Mouse (Mus musculus) stomach, postnatal 0 days (tissue): ENCODE measurements around the gene Gm21897. TPM values are rescaled to one million over a fixed set of nuclear protein-coding genes. Genes with fewer than 3 reads are reported as not detected.

Experiments
- ATAC-seq: fragments of 200-750 bp; cut with Nextera tagmentation; 2 replicates; pipeline ENCODE4 v1.8.0; 2017; ENCODE audit not compliant: low FRiP score, low TSS enrichment
- DNase-seq: peaks from one replicate; pipeline ENCODE4 v3.0.0-alpha.2; 2016; ENCODE audit warnings: low spot score
- H3K27ac ChIP-seq: fragments of 300-500 bp; sonication (generic); replicated peaks from 2 replicates; pipeline ENCODE4 v1.5.1; 2014; ENCODE audit warnings: mild to moderate bottlenecking, control low read depth
- H3K27me3 ChIP-seq: fragments of 300-500 bp; sonication (generic); 2 replicates; pipeline ENCODE4 v1.6.1; 2014; ENCODE audit warnings: low read length; ENCODE audit not compliant: control insufficient read depth, insufficient read depth
- H3K36me3 ChIP-seq: fragments of 300-500 bp; sonication (generic); 2 replicates; pipeline ENCODE4 v1.6.1; 2014; ENCODE audit warnings: low read length, mixed read lengths; ENCODE audit not compliant: control insufficient read depth, insufficient read depth
- H3K4me1 ChIP-seq: fragments of 300-500 bp; sonication (generic); replicated peaks from 2 replicates; pipeline ENCODE4 v1.6.1; 2014; ENCODE audit warnings: antibody characterized with exemption; ENCODE audit not compliant: control insufficient read depth, insufficient read depth
- H3K4me2 ChIP-seq: fragments of 300-500 bp; sonication (generic); replicated peaks from 2 replicates; pipeline ENCODE4 v1.6.1; 2014; ENCODE audit warnings: low read depth, mild to moderate bottlenecking, control low read depth, moderate library complexity
- H3K4me3 ChIP-seq: fragments of 300-500 bp; sonication (generic); 2 replicates; pipeline ENCODE4 v1.5.1; 2014; ENCODE audit warnings: low read depth, low read length, control low read depth
- H3K9ac ChIP-seq: fragments of 300-500 bp; sonication (generic); 2 replicates; pipeline ENCODE4 v1.6.1; 2014; ENCODE audit warnings: mild to moderate bottlenecking, low read length, control low read depth, mixed read lengths
- H3K9me3 ChIP-seq: fragments of 300-500 bp; sonication (generic); 2 replicates; pipeline ENCODE4 v1.6.1; 2016; ENCODE audit warnings: low read length; ENCODE audit not compliant: control insufficient read depth
- CTCF ChIP-seq: IDR thresholded peaks from 2 replicates; pipeline ENCODE4 v1.5.1; 2016; ENCODE audit warnings: antibody characterized with exemption, low read depth, mild to moderate bottlenecking, moderate library complexity
- EP300 ChIP-seq: optimal IDR thresholded peaks from 2 replicates; pipeline ENCODE3; 2016; ENCODE audit warnings: antibody characterized with exemption
- WGBS: fragments of 180-500 bp; shearing (Covaris S2); extraction: QIAGEN DNeasy Blood & Tissue Kit; methylation state at CpG from one replicate; pipeline ENCODE4 v1.1.7; 2014; 5-methylcytosine and 5-hydroxymethylcytosine counted together
- polyA plus RNA-seq: library from polyadenylated mRNA; unstranded; fragments of >200 nt; fragmentation: Nextera tagmentation; extraction: Ambion mirVana; gene quantifications from 2 replicates; pipeline ENCODE4 v1.2.1, GENCODE M21; 2015

Gene Gm21897
- polyA plus RNA-seq, 1 experiment from 2014 or later = not detected

- Histone ChIP-seq H3K36me3 (no peaks in the 10 kb centered on the region), H3K27ac (no peak overlapping the region), H3K9me3 (no peaks in the 10 kb centered on the region), H3K27me3 (no peaks in the 10 kb centered on the region), H3K4me1 (no peaks in the 10 kb centered on the region), H3K9ac (no peak overlapping the region), H3K4me2 (no peak overlapping the region), H3K4me3 (no peak overlapping the region)
- TF ChIP-seq EP300 (no peak), CTCF (no peak)
- DNase-seq = no peak
- no peak for ATAC-seq
Measured at GRCm38 (mm10) chr16:15334526-15334925, 17.3 kb downstream of the Gm21897 start.

- no peak overlapping the region for H3K4me2 ChIP-seq
- no peaks in the 10 kb centered on the region for H3K27me3 ChIP-seq
- H3K9ac ChIP-seq = no peak overlapping the region
- DNase-seq (no peak), ATAC-seq (no peak)
- H3K4me1 ChIP-seq = no peaks in the 10 kb centered on the region
- no peaks in the 10 kb centered on the region for H3K9me3 ChIP-seq
- H3K36me3 ChIP-seq = no peaks in the 10 kb centered on the region
- TF ChIP-seq CTCF (no peak), EP300 (no peak)
- no peak overlapping the region for H3K27ac ChIP-seq
- WGBS = 55% methylated on average over 4 of the region's 4 CpGs
- H3K4me3 ChIP-seq = no peak overlapping the region
Measured at GRCm38 (mm10) chr16:15339051-15339450, 21.8 kb downstream of the Gm21897 start.

DNA sequence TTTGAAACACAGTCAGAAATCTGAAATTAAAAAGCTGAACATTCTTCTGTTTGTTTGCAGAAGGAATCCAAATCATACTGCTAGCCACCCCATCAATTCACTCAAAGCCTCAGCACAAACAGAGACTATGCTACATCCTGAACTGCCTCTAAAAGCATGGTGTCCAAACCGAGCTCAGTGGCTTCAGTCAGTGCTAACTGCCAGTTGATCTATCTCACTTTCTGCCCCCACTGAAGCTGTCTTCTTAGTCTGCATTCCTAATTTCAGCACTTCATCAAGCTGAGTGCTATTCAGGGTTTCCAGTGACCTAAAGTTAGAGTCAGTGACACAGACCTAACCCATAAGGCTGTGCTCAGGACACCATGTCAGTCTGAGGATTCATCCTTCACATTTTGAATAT, 28.8 kb downstream of the Gm21897 start:
- Histone ChIP-seq H3K4me2 (no peak overlapping the region), H3K36me3 (no peaks in the 10 kb centered on the region), H3K9ac (no peak overlapping the region), H3K9me3 (no peaks in the 10 kb centered on the region), H3K27ac (no peak overlapping the region), H3K4me3 (no peak overlapping the region), H3K27me3 (no peaks in the 10 kb centered on the region), H3K4me1 (no peaks in the 10 kb centered on the region)
- no peak for DNase-seq
- ATAC-seq = no peak
- TF ChIP-seq CTCF (no peak), EP300 (no peak)
- 68% methylated on average over 1 of the region's 1 CpGs for WGBS

GRCm38 (mm10) chr16:15349381-15349780, 32.1 kb downstream of the Gm21897 start:
- H3K9me3 ChIP-seq = no peaks in the 10 kb centered on the region
- no peak overlapping the region for H3K4me2 ChIP-seq
- no peak for ATAC-seq
- no peak for TF ChIP-seq CTCF
- no peak for TF ChIP-seq EP300
- no peaks in the 10 kb centered on the region for H3K4me1 ChIP-seq
- no peak overlapping the region for H3K4me3 ChIP-seq
- H3K27me3 ChIP-seq = no peaks in the 10 kb centered on the region
- no peak overlapping the region for H3K9ac ChIP-seq
- DNase-seq = no peak
- no peaks in the 10 kb centered on the region for H3K36me3 ChIP-seq
- WGBS = 72% methylated on average over 2 of the region's 2 CpGs
- H3K27ac ChIP-seq = no peak overlapping the region

GRCm38 (mm10) chr16:15351301-15351700, 34.0 kb downstream of the Gm21897 start:
- H3K27me3 ChIP-seq = no peaks in the 10 kb centered on the region
- WGBS = 29% methylated on average over 1 of the region's 1 CpGs
- no peaks in the 10 kb centered on the region for H3K4me1 ChIP-seq
- no peak for ATAC-seq
- no peaks in the 10 kb centered on the region for H3K9me3 ChIP-seq
- no peak for DNase-seq
- H3K9ac ChIP-seq = no peak overlapping the region
- H3K27ac ChIP-seq = no peak overlapping the region
- no peak overlapping the region for H3K4me2 ChIP-seq
- H3K36me3 ChIP-seq = no peaks in the 10 kb centered on the region
- no peak overlapping the region for H3K4me3 ChIP-seq
- TF ChIP-seq CTCF = no peak
- TF ChIP-seq EP300 = no peak

GRCm38 (mm10) chr16:15352320-15352719, 35.1 kb downstream of the Gm21897 start:
- TF ChIP-seq CTCF (peak; percentile 39; the same call in 1 of the 2 replicates), EP300 (no peak)
- Histone ChIP-seq H3K36me3 (no peaks in the 10 kb centered on the region), H3K9me3 (no peaks in the 10 kb centered on the region), H3K27ac (no peak overlapping the region), H3K4me1 (0 out of 2 replicates have a peak, but pooled peaks cover 2% of the 10 kb centered on the region), H3K9ac (no peak overlapping the region), H3K4me2 (no peak overlapping the region), H3K27me3 (no peaks in the 10 kb centered on the region), H3K4me3 (no peak overlapping the region)
- DNase-seq = no peak
- no peak for ATAC-seq
- 65% methylated on average over 2 of the region's 2 CpGs for WGBS
